Mouse (Mus musculus) MEL (cell line): ENCODE results near the gene Papss2. TPM values are rescaled to one million over a fixed set of nuclear protein-coding genes. Genes with fewer than 3 reads are reported as not detected.

ENCODE experiments used
- DNase-seq: peaks from one replicate; pipeline ENCODE4 v3.0.0; 2011; ENCODE audit warnings: low read depth, low spot score
- H3K27ac ChIP-seq: 2 replicates; pipeline ENCODE4 v1.5.1; 2012; ENCODE audit warnings: low read depth, mild to moderate bottlenecking, control low read depth, low read length, moderate library complexity; ENCODE audit not compliant: control insufficient read depth
- H3K27me3 ChIP-seq, 2 experiments: fragments of 150-350 bp in 1 of 2; sonication (generic) in 1 of 2; 2 replicates each; pipeline ENCODE4 v1.6.1; 2012; ENCODE audit warnings: low read length in 2 of 2, mild to moderate bottlenecking in 2 of 2, improper control_type of control experiment in 1 of 2, moderate library complexity in 1 of 2; ENCODE audit not compliant: insufficient read depth in 2 of 2, control insufficient read depth in 1 of 2
- H3K36me3 ChIP-seq, 2 experiments: 2 replicates each; pipeline ENCODE4 v1.6.1; 2012 to 2014; ENCODE audit warnings: low read length in 2 of 2, improper control_type of control experiment in 1 of 2, inconsistent platforms in 1 of 2, mild to moderate bottlenecking in 1 of 2; ENCODE audit not compliant: insufficient read depth in 2 of 2, control insufficient read depth in 1 of 2
- H3K4me1 ChIP-seq, 2 experiments: fragments of 150-350 bp in 1 of 2; sonication (generic) in 1 of 2; 2 replicates each; pipeline ENCODE4 v1.6.1; 2012; ENCODE audit warnings: low read length in 2 of 2, improper control_type of control experiment in 1 of 2, mild to moderate bottlenecking in 1 of 2; ENCODE audit not compliant: insufficient read depth in 2 of 2, control insufficient read depth in 1 of 2
- H3K4me3 ChIP-seq, 2 experiments: fragments of 150-350 bp in 1 of 2; sonication (generic) in 1 of 2; 2 replicates each; pipeline ENCODE4 v1.5.1; 2012; ENCODE audit warnings: low read depth in 2 of 2, low read length in 2 of 2, mild to moderate bottlenecking in 2 of 2, moderate library complexity in 2 of 2, control low read depth in 1 of 2, improper control_type of control experiment in 1 of 2; ENCODE audit not compliant: control insufficient read depth in 1 of 2, insufficient read depth in 1 of 2
- H3K79me2 ChIP-seq: 2 replicates; pipeline ENCODE4 v1.6.1; 2012; ENCODE audit warnings: mild to moderate bottlenecking, low read length, moderate library complexity; ENCODE audit not compliant: control insufficient read depth, poor library complexity, insufficient read depth
- H3K9ac ChIP-seq: 2 replicates; pipeline ENCODE4 v1.6.1; 2012; ENCODE audit warnings: low read depth, mild to moderate bottlenecking, control low read depth, low read length, moderate library complexity; ENCODE audit not compliant: control insufficient read depth, poor library complexity, severe bottlenecking
- H3K9me3 ChIP-seq: fragments of 150-350 bp; sonication (generic); replicated peaks from 2 replicates; pipeline ENCODE4 v1.6.1; 2012; ENCODE audit warnings: mild to moderate bottlenecking, low read length, improper control_type of control experiment, moderate library complexity; ENCODE audit not compliant: insufficient read depth
- CTCF ChIP-seq, 3 experiments: IDR thresholded peaks in 2 of 3; conservative IDR thresholded peaks in 1 of 3; 2 replicates each; pipeline ENCODE4 v1.5.1; 2011 to 2012; ENCODE audit warnings: low read length in 3 of 3, low read depth in 2 of 3, mild to moderate bottlenecking in 2 of 3, improper control_type of control experiment in 1 of 3, inconsistent platforms in 1 of 3, mixed read lengths in 1 of 3, moderate library complexity in 1 of 3; ENCODE audit not compliant: control insufficient read depth in 1 of 3, insufficient read depth in 1 of 3, poor library complexity in 1 of 3, severe bottlenecking in 1 of 3
- E2F4 ChIP-seq: IDR thresholded peaks from 2 replicates; pipeline ENCODE4 v1.6.1; 2011; ENCODE audit warnings: low read depth, low read length, improper control_type of control experiment, borderline replicate concordance
- ELF1 ChIP-seq: IDR thresholded peaks from 2 replicates; pipeline ENCODE4 v1.6.1; 2014; ENCODE audit warnings: low read depth, mild to moderate bottlenecking, inconsistent platforms, low read length, improper control_type of control experiment, moderate library complexity
- ETS1 ChIP-seq: IDR thresholded peaks from 2 replicates; pipeline ENCODE4 v1.6.1; 2012; ENCODE audit warnings: low read depth, mild to moderate bottlenecking, inconsistent platforms, low read length, improper control_type of control experiment, moderate library complexity
- GABPA ChIP-seq: IDR thresholded peaks from 2 replicates; pipeline ENCODE4 v1.6.1; 2012; ENCODE audit warnings: low read depth, mild to moderate bottlenecking, inconsistent platforms, low read length, improper control_type of control experiment, moderate library complexity
- JUND ChIP-seq: IDR thresholded peaks from 2 replicates; pipeline ENCODE4 v1.6.1; 2011; ENCODE audit warnings: low read depth, mild to moderate bottlenecking, improper control_type of control experiment, low read length
- MAZ ChIP-seq: IDR thresholded peaks from 2 replicates; pipeline ENCODE4 v1.6.1; 2012; ENCODE audit warnings: low read depth, mild to moderate bottlenecking, inconsistent platforms, low read length, improper control_type of control experiment
- MYC ChIP-seq: IDR thresholded peaks from 2 replicates; pipeline ENCODE4 v1.6.1; 2011; ENCODE audit warnings: low read depth, mild to moderate bottlenecking, low read length, improper control_type of control experiment, moderate library complexity
- NRF1 ChIP-seq: IDR thresholded peaks from 2 replicates; pipeline ENCODE4 v1.6.1; 2014; ENCODE audit warnings: low read depth, mild to moderate bottlenecking, inconsistent platforms, low read length, improper control_type of control experiment, moderate library complexity; ENCODE audit not compliant: poor library complexity, insufficient read depth, severe bottlenecking
- RAD21 ChIP-seq: IDR thresholded peaks from 2 replicates; pipeline ENCODE4 v1.6.1; 2011; ENCODE audit warnings: mild to moderate bottlenecking, low read depth, low read length, improper control_type of control experiment
- SIN3A ChIP-seq: IDR thresholded peaks from 2 replicates; pipeline ENCODE4 v1.6.1; 2012; ENCODE audit warnings: low read length, improper control_type of control experiment, inconsistent platforms
- SMC3 ChIP-seq: IDR thresholded peaks from 2 replicates; pipeline ENCODE4 v1.6.1; 2011; ENCODE audit warnings: low read depth, low read length, improper control_type of control experiment
- TAL1 ChIP-seq: IDR thresholded peaks from 2 replicates; pipeline ENCODE4 v1.6.1; 2012; ENCODE audit warnings: mild to moderate bottlenecking, inconsistent platforms, low read length, moderate library complexity, mixed read lengths
- UBTF ChIP-seq: IDR thresholded peaks from 2 replicates; pipeline ENCODE4 v1.6.1; 2012; ENCODE audit warnings: low read depth, mild to moderate bottlenecking, inconsistent platforms, low read length, improper control_type of control experiment, moderate library complexity, borderline replicate concordance; ENCODE audit not compliant: insufficient read depth
- ZC3H11A ChIP-seq: IDR thresholded peaks from 2 replicates; pipeline ENCODE4 v1.6.1; 2012; ENCODE audit warnings: low read depth, mild to moderate bottlenecking, inconsistent platforms, low read length, improper control_type of control experiment
- ZKSCAN1 ChIP-seq: IDR thresholded peaks from 2 replicates; pipeline ENCODE4 v1.6.1; 2012; ENCODE audit warnings: low read depth, mild to moderate bottlenecking, inconsistent platforms, low read length, improper control_type of control experiment, moderate library complexity
- ZNF384 ChIP-seq: IDR thresholded peaks from 2 replicates; pipeline ENCODE4 v1.6.1; 2012; ENCODE audit warnings: low read depth, mild to moderate bottlenecking, inconsistent platforms, low read length, improper control_type of control experiment
- polyA plus RNA-seq, 2 experiments: library from polyadenylated mRNA; stranded (reverse) in 1 of 2; unstranded in 1 of 2; fragments of >175 nt in 1 of 2; fragments of >200 nt in 1 of 2; gene quantifications; 2 replicates each; pipeline versions ENCODE4 v1.2.1 to v1.2.4; 2012; ENCODE audit warnings: low replicate concordance in 2 of 2, low read depth in 1 of 2; ENCODE audit not compliant: insufficient read length in 2 of 2, insufficient read depth in 1 of 2, missing spikeins in 1 of 2
- total RNA-seq: library from RNA; depleted of rRNA; stranded (reverse); fragments of 300-350 nt; gene quantifications from 2 replicates; pipeline ENCODE4 v1.2.3, GENCODE M21; 2012

The Papss2 gene
- total and polyA plus RNA-seq, 3 experiments, result 1.7 to 2.6 TPM; not detected in 1

GRCm38 (mm10) chr19:32713471-32713870, 117.9 kb downstream of the Papss2 start:
- Histone ChIP-seq H3K9ac (no peak overlapping the region), H3K4me3 (no peak overlapping the region), H3K36me3 (peaks cover 0 to 20% of the 10 kb centered on the region in 2 experiments; a peak in 2 of 4 replicates), H3K9me3 (no peaks in the 10 kb centered on the region), H3K79me2 (peaks cover 30% of the 10 kb centered on the region), H3K27ac (no peak overlapping the region), H3K27me3 (no peaks in the 10 kb centered on the region), H3K4me1 (peaks cover 0 to 16% of the 10 kb centered on the region in 2 experiments; a peak in 3 of 4 replicates)
- TF ChIP-seq TAL1, result no peak
- no peak for TF ChIP-seq MYC
- TF ChIP-seq NRF1, result no peak
- no peak for TF ChIP-seq GABPA
- TF ChIP-seq RAD21, result no peak
- DNase-seq, result no peak

GRCm38 (mm10) chr19:32715201-32715600, 119.6 kb downstream of the Papss2 start:
- no peak overlapping the region for H3K4me3 ChIP-seq
- H3K4me1 ChIP-seq, result peaks cover 0 to 15% of the 10 kb centered on the region in 2 experiments; a peak in 3 of 4 replicates
- no peaks in the 10 kb centered on the region; the same call in 1 of the 2 replicates for H3K9me3 ChIP-seq
- no peaks in the 10 kb centered on the region for H3K27me3 ChIP-seq
- TF ChIP-seq SMC3, result peak; percentile 94
- TF ChIP-seq CTCF (IDR thresholded peaks at IDR 0.05 in 2 of 3, conservative IDR thresholded peaks at IDR 0.05 in 1 of 3; ENCODE audit: control insufficient read depth in 1 of 3, insufficient read depth in 1 of 3, low read depth in 2 of 3, low read length in 3 of 3, poor library complexity in 1 of 3, severe bottlenecking in 1 of 3), result peak; percentile 60 to 95 (median 86)
- TF ChIP-seq ELF1, result no peak
- peak; percentile 96 for TF ChIP-seq RAD21
- peak; percentile 87 for TF ChIP-seq ZC3H11A
- TF ChIP-seq E2F4, result no peak
- peaks cover 0 to 12% of the 10 kb centered on the region in 2 experiments; a peak in 2 of 4 replicates for H3K36me3 ChIP-seq
- no peak overlapping the region for H3K27ac ChIP-seq
- H3K9ac ChIP-seq, result no peak overlapping the region
- H3K79me2 ChIP-seq, result peaks cover 17% of the 10 kb centered on the region
- peak; percentile 78 for DNase-seq

GRCm38 (mm10) chr19:32715681-32716080, 120.1 kb downstream of the Papss2 start:
- DNase-seq, result no peak
- Histone ChIP-seq H3K27me3 (no peaks in the 10 kb centered on the region), H3K4me1 (peaks cover 0 to 10% of the 10 kb centered on the region in 2 experiments; a peak in 3 of 4 replicates), H3K9me3 (no peaks in the 10 kb centered on the region; the same call in 1 of the 2 replicates), H3K9ac (no peak overlapping the region), H3K79me2 (peaks cover 13% of the 10 kb centered on the region), H3K4me3 (no peak overlapping the region), H3K27ac (no peak overlapping the region), H3K36me3 (peaks cover 0 to 8% of the 10 kb centered on the region in 2 experiments; a peak in 2 of 4 replicates)
- TF ChIP-seq ZKSCAN1, result no peak
- TF ChIP-seq ETS1, result no peak
- TF ChIP-seq UBTF, result no peak
- no peak for TF ChIP-seq MYC
- no peak for TF ChIP-seq MAZ
- TF ChIP-seq ZNF384, result no peak
- no peak for TF ChIP-seq SIN3A
- no peak for TF ChIP-seq JUND
